Mouse (Mus musculus) stomach, postnatal 0 days (tissue): ENCODE results near the gene Smlr1.

Source experiments
- CTCF ChIP-seq: IDR thresholded peaks from 2 replicates; pipeline ENCODE4 v1.5.1; 2016; ENCODE audit warnings: antibody characterized with exemption, low read depth, mild to moderate bottlenecking, moderate library complexity
- EP300 ChIP-seq: optimal IDR thresholded peaks from 2 replicates; pipeline ENCODE3; 2016; ENCODE audit warnings: antibody characterized with exemption

DNA sequence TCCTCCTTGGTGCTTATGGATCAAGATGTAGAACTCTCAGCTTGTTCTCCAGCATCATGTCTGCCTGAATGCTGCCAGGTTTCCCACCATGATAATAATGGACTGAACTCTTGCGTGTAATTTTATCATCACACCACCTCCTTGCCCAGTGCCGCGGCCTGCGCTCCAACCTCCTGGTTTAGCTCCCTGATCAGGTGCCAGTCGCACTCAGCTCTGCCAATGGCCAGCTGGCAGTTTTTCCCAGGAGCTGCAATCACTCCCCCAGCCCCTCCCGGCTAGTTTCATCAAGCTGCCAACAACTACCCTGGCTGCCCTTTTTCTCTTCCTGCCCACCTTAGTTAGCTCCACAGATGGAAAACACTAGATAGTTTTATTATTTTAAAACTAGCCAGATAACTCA lies 48.8 kb upstream of the Smlr1 start:
- TF ChIP-seq CTCF (no peak), EP300 (no peak)
